Mouse (Mus musculus): Measurements from ENCODE around the gene Gm17482. TPM values are rescaled to one million over a fixed set of nuclear protein-coding genes. Genes with fewer than 3 reads are reported as not detected.

Gene Gm17482
- total and polyA plus RNA-seq, 2 experiments from 2014 or later = not detected

DNA sequence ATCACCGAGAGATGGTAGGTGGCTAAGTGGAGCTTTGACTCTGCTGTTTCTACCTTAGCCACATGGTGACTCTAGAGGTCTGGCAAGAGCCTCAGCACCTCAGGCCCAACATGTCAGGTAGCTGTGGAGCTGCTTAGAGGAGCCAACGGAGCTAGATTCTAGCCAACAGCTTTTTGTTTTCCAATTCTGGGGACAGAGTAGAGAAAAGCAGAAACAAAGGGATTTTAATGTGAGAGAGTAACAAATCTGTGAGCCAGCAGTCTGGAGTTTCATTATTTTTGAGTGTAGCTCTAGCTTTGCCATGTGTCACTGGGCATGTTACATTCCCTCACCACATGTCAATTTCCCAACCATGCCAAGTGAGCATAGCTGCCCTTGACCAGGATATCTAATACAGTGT is 17.1 kb downstream of the Gm17482 start:
- peaks cover 19% of the 10 kb centered on the region; the same call in 1 of the 2 replicates for H3K36me3 ChIP-seq (ENCODE audit: insufficient read depth)
- peak; percentile 25; the same call in 1 of the 2 replicates for ATAC-seq
- 57% methylated on average over 2 of the region's 2 CpGs for WGBS
- no peak for TF ChIP-seq CTCF (IDR thresholded peaks at IDR 0.05; ENCODE audit: low read depth)
- no peak overlapping the region for H3K4me2 ChIP-seq (ENCODE audit: low read depth)
- no peak overlapping the region for H3K9ac ChIP-seq
- no peak for DNase-seq
- no peak overlapping the region for H3K27ac ChIP-seq (ENCODE audit: low read depth, low read length)
- no peak overlapping the region for H3K4me3 ChIP-seq (ENCODE audit: low read depth, low read length)
- no peaks in the 10 kb centered on the region for H3K4me1 ChIP-seq (ENCODE audit: insufficient read depth)
- no peaks in the 10 kb centered on the region for H3K27me3 ChIP-seq (ENCODE audit: insufficient read depth, low read length)
- H3K9me3 ChIP-seq (ENCODE audit: low read length) = no peaks in the 10 kb centered on the region

DNA sequence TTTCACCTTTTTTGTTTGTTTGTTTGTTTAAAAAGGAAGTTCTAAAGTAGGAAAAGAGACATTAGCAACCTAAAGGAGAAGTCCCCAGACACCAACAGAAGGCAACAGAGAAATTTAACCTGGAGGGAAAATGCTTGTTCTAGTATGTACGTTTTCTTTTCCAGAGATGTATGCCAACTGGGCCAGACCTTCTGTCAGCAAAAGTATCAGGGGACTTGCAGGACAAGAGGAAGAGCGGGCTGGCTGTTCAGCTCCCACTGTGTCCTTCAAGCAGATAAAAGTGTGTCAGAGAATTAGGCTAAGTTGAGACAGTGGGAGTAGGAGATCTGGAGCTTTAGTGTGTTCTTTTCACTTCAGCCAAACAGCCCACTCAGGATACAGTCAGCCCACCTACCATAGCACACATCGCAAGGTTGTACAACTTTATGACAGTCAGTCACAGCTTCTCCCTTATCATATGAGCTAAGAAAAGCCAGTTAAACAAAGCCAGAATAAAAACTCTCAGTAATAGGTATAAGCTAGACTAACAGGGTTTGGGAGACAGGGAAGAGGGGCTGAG is 18.4 kb downstream of the Gm17482 start:
- H3K4me3 ChIP-seq (ENCODE audit: low read depth, low read length) = no peak overlapping the region
- H3K9ac ChIP-seq = no peak overlapping the region
- WGBS = 89% methylated on average over 3 of the region's 3 CpGs
- H3K36me3 ChIP-seq (ENCODE audit: insufficient read depth) = peaks cover 12% of the 10 kb centered on the region; the same call in 1 of the 2 replicates
- H3K27ac ChIP-seq (ENCODE audit: low read depth, low read length) = no peak overlapping the region
- no peak for TF ChIP-seq CTCF (IDR thresholded peaks at IDR 0.05; ENCODE audit: low read depth)
- DNase-seq (no peak), ATAC-seq (no peak)
- no peaks in the 10 kb centered on the region for H3K27me3 ChIP-seq (ENCODE audit: insufficient read depth, low read length)
- no peak overlapping the region for H3K4me2 ChIP-seq (ENCODE audit: low read depth)
- H3K4me1 ChIP-seq (ENCODE audit: insufficient read depth) = no peaks in the 10 kb centered on the region
- no peaks in the 10 kb centered on the region for H3K9me3 ChIP-seq (ENCODE audit: low read length)

DNA sequence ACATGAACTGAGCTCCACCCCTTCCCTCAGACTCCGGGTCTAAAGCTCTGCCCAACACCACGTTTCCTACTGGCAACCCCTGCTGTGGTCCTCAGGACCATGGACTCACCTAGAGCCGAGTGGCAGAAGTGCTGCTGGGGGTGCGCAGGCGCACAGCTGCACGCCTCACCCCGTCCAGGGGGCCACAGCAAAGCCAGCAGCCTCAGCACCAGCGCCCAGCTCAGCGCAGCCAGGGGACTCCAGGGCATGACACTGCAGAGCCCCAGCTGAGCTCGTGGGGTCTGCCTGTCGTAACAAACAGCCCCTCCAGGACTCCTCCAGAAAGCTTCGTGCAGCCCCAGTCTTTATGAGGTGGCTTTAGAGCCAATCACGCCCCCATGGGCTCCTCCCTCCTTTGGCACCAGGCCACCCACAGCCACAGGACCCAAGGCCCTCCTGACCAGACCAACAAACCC is 24.4 kb downstream of the Gm17482 start:
- WGBS = 9% methylated on average over 13 of the region's 13 CpGs
- Histone ChIP-seq H3K9me3 (ENCODE audit: low read length) (no peaks in the 10 kb centered on the region), H3K27ac (ENCODE audit: low read depth, low read length) (peak overlapping the region; percentile 50), H3K4me3 (ENCODE audit: low read depth, low read length) (no peak overlapping the region), H3K4me2 (ENCODE audit: low read depth) (peak overlapping the region; percentile 19; the same call in 1 of the 2 replicates), H3K27me3 (ENCODE audit: insufficient read depth, low read length) (no peaks in the 10 kb centered on the region), H3K4me1 (ENCODE audit: insufficient read depth) (no peaks in the 10 kb centered on the region), H3K9ac (no peak overlapping the region), H3K36me3 (ENCODE audit: insufficient read depth) (no peaks in the 10 kb centered on the region; the same call in 1 of the 2 replicates)
- no peak for TF ChIP-seq CTCF (IDR thresholded peaks at IDR 0.05; ENCODE audit: low read depth)
- ATAC-seq = peak; percentile 34
- DNase-seq = no peak

DNA sequence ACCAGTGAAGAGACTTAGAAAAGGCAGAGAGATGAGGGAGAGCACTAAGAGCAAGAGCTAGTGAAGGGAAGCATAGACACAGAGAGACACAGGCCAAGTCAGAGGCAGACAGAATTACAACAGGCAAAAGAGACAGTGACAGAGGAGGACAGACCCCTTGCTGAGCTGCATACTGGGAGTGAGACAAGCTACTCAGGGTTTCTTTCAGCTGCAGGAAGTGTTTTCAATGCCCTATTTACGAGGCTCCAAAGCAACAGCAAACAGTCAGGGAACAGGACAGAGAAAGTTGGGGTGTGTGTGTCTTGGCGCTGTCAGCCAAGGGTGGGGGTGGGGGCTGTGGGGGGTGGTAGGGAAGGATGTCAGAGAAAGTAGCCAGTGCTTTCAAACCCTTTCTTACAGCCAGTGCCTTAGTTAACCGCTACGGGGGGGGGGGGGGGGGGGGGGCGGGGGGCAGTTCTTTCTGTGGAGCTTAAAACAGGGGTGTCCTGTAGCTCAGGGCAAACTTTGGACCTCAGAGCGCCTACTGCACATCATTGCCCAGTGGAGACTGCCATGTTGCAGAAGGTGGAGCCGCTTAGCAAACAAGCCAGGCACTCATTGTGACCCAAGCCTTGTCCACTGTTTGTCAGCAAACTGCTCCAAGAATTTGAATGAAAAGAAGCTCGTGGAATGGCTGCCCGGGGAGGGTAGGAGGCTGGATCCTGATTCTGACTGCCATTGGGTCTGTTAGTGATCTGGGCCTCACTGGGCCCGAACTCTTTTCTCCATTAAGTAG is 25.1 kb downstream of the Gm17482 start, which contains the start of gene Timp4:
TSS of gene Timp4 (minus strand) at position 107 of the 775 bp plus-strand sequence.
- no peaks in the 10 kb centered on the region for H3K27me3 ChIP-seq (ENCODE audit: insufficient read depth, low read length)
- ATAC-seq (peak; percentile 79), DNase-seq (no peak)
- no peaks in the 10 kb centered on the region for H3K9me3 ChIP-seq (ENCODE audit: low read length)
- no peak within 1 kb of the TSS for H3K9ac ChIP-seq
- peak within 1 kb of the TSS; percentile 19; the same call in 1 of the 2 replicates for H3K4me2 ChIP-seq (ENCODE audit: low read depth)
- H3K36me3 ChIP-seq (ENCODE audit: insufficient read depth) = no peaks in the 10 kb centered on the region; the same call in 1 of the 2 replicates
- H3K4me3 ChIP-seq (ENCODE audit: low read depth, low read length) = no peak within 1 kb of the TSS
- 21% methylated on average over 8 of the region's 10 CpGs for WGBS
- peak within 1 kb of the TSS; percentile 50 for H3K27ac ChIP-seq (ENCODE audit: low read depth, low read length)
- no peak for TF ChIP-seq CTCF (IDR thresholded peaks at IDR 0.05; ENCODE audit: low read depth)
- H3K4me1 ChIP-seq (ENCODE audit: insufficient read depth) = no peaks in the 10 kb centered on the region

DNA sequence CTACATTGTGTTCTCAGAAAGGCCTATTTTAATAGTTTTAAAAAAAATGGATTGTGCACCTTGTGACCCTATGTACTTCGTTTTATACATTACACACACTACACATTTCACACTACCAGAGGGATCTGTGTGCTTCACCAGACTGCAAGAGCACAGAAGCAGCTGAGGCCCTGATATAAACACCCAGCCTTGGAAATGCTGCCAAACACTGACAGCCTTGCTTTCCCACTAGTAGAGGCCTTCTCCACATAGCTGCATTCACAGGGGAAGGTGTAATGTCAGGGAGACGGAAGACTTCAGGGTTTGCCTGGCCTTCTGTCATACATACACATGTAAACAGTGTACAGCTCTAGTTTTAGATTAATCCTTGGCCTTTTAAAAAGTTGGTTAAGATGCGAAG is 28.0 kb downstream of the Gm17482 start:
- no peak for TF ChIP-seq CTCF (IDR thresholded peaks at IDR 0.05; ENCODE audit: low read depth)
- ATAC-seq = no peak

DNA sequence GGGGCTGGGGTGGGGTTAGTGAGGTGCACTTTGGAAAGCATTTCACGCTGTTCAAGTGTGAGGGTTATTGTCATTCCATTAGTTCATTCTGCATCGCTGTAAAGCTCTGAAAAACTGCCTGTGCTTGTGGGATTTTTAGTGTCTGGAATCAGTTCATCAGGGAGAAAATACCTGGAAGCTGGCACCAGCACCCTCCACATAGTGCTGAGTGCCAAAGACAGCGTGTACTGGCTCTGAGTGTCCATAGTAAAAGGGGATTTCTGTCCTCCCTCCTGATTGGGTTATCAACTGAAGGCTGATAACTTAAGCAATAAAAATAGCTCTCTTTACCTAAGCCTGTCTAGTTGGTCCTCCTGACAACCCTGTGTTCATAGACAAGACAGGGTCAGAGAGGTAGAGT is 33.4 kb downstream of the Gm17482 start:
- Histone ChIP-seq H3K4me1 (ENCODE audit: insufficient read depth) (no peaks in the 10 kb centered on the region), H3K9me3 (ENCODE audit: low read length) (no peaks in the 10 kb centered on the region), H3K4me2 (ENCODE audit: low read depth) (no peak overlapping the region), H3K4me3 (ENCODE audit: low read depth, low read length) (no peak overlapping the region), H3K27ac (ENCODE audit: low read depth, low read length) (no peak overlapping the region), H3K36me3 (ENCODE audit: insufficient read depth) (peaks cover 24% of the 10 kb centered on the region), H3K9ac (no peak overlapping the region), H3K27me3 (ENCODE audit: insufficient read depth, low read length) (no peaks in the 10 kb centered on the region)
- WGBS = 89% methylated on average over 3 of the region's 3 CpGs
- no peak for DNase-seq
- no peak for TF ChIP-seq CTCF (IDR thresholded peaks at IDR 0.05; ENCODE audit: low read depth)
- ATAC-seq = no peak

More for the DNA sequence above, 28.0 kb downstream of the Gm17482 start:
- peak; percentile 43 for DNase-seq
- WGBS = 68% methylated on average over 3 of the region's 3 CpGs
- Histone ChIP-seq H3K27me3 (ENCODE audit: insufficient read depth, low read length) (no peaks in the 10 kb centered on the region), H3K4me2 (ENCODE audit: low read depth) (no peak overlapping the region), H3K9me3 (ENCODE audit: low read length) (no peaks in the 10 kb centered on the region), H3K4me3 (ENCODE audit: low read depth, low read length) (no peak overlapping the region), H3K27ac (ENCODE audit: low read depth, low read length) (no peak overlapping the region), H3K36me3 (ENCODE audit: insufficient read depth) (no peaks in the 10 kb centered on the region), H3K9ac (no peak overlapping the region), H3K4me1 (ENCODE audit: insufficient read depth) (no peaks in the 10 kb centered on the region)

DNA sequence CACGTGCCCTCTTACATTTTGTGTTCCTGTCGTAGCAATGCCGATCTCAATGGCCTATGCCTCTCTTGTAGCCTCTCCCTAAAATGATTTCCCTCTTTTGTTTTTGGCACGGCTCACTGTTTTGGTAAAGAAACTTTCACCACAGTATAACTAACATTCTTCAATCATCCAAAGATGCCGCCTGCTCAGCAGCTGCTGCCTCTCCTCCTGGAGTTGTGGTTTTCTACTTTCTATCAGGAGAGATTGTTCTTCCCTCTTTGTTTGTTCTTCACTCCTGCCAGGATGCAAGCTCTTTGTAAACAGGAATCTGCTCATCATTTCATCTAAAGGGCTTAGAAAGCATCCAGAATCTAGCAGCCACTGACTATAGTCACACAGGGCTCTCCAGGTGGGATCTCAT is 39.6 kb downstream of the Gm17482 start:
- Histone ChIP-seq H3K9ac (no peak overlapping the region), H3K27ac (ENCODE audit: low read depth, low read length) (no peak overlapping the region), H3K27me3 (ENCODE audit: insufficient read depth, low read length) (no peaks in the 10 kb centered on the region), H3K4me1 (ENCODE audit: insufficient read depth) (no peaks in the 10 kb centered on the region), H3K4me3 (ENCODE audit: low read depth, low read length) (no peak overlapping the region), H3K9me3 (ENCODE audit: low read length) (no peaks in the 10 kb centered on the region), H3K4me2 (ENCODE audit: low read depth) (no peak overlapping the region), H3K36me3 (ENCODE audit: insufficient read depth) (peaks cover 28% of the 10 kb centered on the region)
- 81% methylated on average over 5 of the region's 5 CpGs for WGBS
- ATAC-seq = no peak
- DNase-seq = no peak
- no peak for TF ChIP-seq CTCF (IDR thresholded peaks at IDR 0.05; ENCODE audit: low read depth)
